Mouse (Mus musculus) forebrain, embryonic 10.5 days (tissue): ENCODE data around the gene Cdh18. TPM values are rescaled to one million over a fixed set of nuclear protein-coding genes. Genes with fewer than 3 reads are reported as not detected.
"Not testable (repeated sequence)": the region's sequence is repeated elsewhere in the genome, so short reads cannot be mapped to it uniquely, and the experiment has no call there.

Experiments
- DNase-seq: peaks from one replicate; pipeline ENCODE4 v3.0.0-alpha.2; 2017; ENCODE audit warnings: low spot score; ENCODE audit errors: extremely low spot score
- H3K27ac ChIP-seq: fragments of 300-500 bp; sonication (generic); 2 replicates; pipeline ENCODE4 v1.5.1; 2016; ENCODE audit warnings: mild to moderate bottlenecking
- H3K27me3 ChIP-seq: fragments of 300-500 bp; sonication (generic); 2 replicates; pipeline ENCODE4 v1.6.1; 2016; ENCODE audit warnings: mild to moderate bottlenecking; ENCODE audit not compliant: poor library complexity, severe bottlenecking
- H3K36me3 ChIP-seq: fragments of 300-500 bp; sonication (generic); replicated peaks from 2 replicates; pipeline ENCODE4 v1.6.1; 2016; ENCODE audit warnings: mild to moderate bottlenecking, moderate library complexity
- H3K4me1 ChIP-seq: fragments of 300-500 bp; sonication (generic); 2 replicates; pipeline ENCODE4 v1.6.1; 2016
- H3K4me3 ChIP-seq: fragments of 300-500 bp; sonication (generic); 2 replicates; pipeline ENCODE4 v1.5.1; 2016; ENCODE audit warnings: mild to moderate bottlenecking, moderate library complexity
- H3K9me3 ChIP-seq: fragments of 300-500 bp; sonication (generic); 2 replicates; pipeline ENCODE4 v1.6.1; 2016; ENCODE audit warnings: mild to moderate bottlenecking, moderate library complexity
- WGBS: fragments of 180-500 bp; shearing (Covaris S2); methylation state at CpG from one replicate; pipeline ENCODE4 v1.1.7; 2016; 5-methylcytosine and 5-hydroxymethylcytosine counted together
- polyA plus RNA-seq: library from polyadenylated mRNA; unstranded; fragments of >200 nt; fragmentation: Nextera tagmentation; extraction: Ambion mirVana; gene quantifications from 2 replicates; pipeline ENCODE4 v1.2.1, GENCODE M21; 2016

Gene Cdh18
- polyA plus RNA-seq, 1 experiment from 2014 or later, result 0.09 TPM

- WGBS, result 86% methylated on average over 5 of the region's 5 CpGs
- no peak overlapping the region for H3K4me3 ChIP-seq
- no peaks in the 10 kb centered on the region for H3K9me3 ChIP-seq
- H3K36me3 ChIP-seq, result no peaks in the 10 kb centered on the region
- no peaks in the 10 kb centered on the region for H3K4me1 ChIP-seq
- H3K27me3 ChIP-seq, result no peaks in the 10 kb centered on the region
- DNase-seq, result no peak
- no peak overlapping the region for H3K27ac ChIP-seq
These were observed 435.8 kb downstream of the Cdh18 start for GRCm38 (mm10) chr15:22984647-22985046.

GRCm38 (mm10) chr15:23016680-23017079, 467.9 kb downstream of the Cdh18 start:
- no peaks in the 10 kb centered on the region for H3K9me3 ChIP-seq
- H3K4me3 ChIP-seq, result no peak overlapping the region
- 92% methylated on average over 5 of the region's 5 CpGs for WGBS
- H3K4me1 ChIP-seq, result peaks cover 4% of the 10 kb centered on the region; the same call in 1 of the 2 replicates
- no peaks in the 10 kb centered on the region for H3K27me3 ChIP-seq
- no peak overlapping the region for H3K27ac ChIP-seq
- H3K36me3 ChIP-seq, result no peaks in the 10 kb centered on the region
- no peak for DNase-seq

DNA sequence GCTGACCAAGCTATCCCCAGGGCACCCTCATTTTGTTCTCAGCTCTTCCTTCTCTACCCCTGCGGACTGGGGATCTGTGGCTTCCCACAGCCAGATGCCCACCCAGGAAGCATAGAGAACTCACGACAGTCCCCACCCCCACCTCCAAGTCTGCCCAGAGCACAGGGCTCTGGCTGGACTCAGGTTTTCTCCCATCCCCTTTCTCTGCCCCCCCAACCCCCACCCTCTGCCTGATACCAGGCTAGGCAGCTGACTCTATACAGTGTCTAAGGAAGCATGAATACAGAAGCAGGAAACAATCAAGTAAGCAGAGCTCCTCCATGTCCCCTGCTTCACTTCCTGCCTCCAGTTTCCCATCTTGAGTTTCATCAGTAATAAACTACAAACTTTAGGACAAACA, 472.3 kb downstream of the Cdh18 start:
- WGBS, result 53% methylated on average over 2 of the region's 2 CpGs
- Histone ChIP-seq H3K27ac (no peak overlapping the region), H3K4me1 (peaks cover 4% of the 10 kb centered on the region; the same call in 1 of the 2 replicates), H3K27me3 (no peaks in the 10 kb centered on the region), H3K9me3 (no peaks in the 10 kb centered on the region), H3K36me3 (no peaks in the 10 kb centered on the region), H3K4me3 (no peak overlapping the region)
- DNase-seq, result no peak

GRCm38 (mm10) chr15:23022635-23023034, 473.8 kb downstream of the Cdh18 start:
- H3K9me3 ChIP-seq, result no peaks in the 10 kb centered on the region
- H3K27me3 ChIP-seq, result no peaks in the 10 kb centered on the region
- no peak overlapping the region for H3K27ac ChIP-seq
- H3K4me3 ChIP-seq, result no peak overlapping the region
- no peak for DNase-seq
- H3K36me3 ChIP-seq, result no peaks in the 10 kb centered on the region
- peaks cover 4% of the 10 kb centered on the region; the same call in 1 of the 2 replicates for H3K4me1 ChIP-seq

DNA sequence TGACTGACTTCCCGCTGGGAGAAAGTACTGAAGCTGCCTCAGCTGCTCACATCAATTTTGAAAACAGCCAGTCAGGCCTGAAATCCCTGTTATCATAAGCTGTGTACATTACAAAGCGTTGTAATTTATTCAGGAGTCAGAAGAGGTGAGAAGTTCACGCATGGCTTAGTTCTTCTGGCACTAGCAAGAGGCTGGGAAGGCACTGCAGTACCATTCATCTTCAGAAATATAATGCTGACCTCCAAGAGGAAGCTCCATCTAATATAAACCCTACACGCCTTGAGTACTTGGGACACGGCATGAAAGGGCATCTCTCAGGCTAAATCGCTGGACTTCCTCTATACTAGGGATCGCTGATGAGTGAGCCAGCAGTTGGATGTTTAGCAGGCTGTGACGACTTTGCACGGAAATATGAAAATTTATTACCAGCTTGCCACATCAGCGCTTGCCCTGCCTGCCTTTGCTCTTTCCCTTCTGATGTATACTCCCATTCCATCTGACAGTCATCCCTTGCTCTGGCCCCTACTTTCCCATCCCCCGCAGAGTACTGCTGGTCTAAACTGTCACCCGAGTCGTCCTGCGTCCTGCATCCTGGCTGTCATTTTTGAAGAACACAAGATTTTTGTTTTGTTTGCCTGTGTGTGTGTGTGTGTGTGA, 486.9 kb downstream of the Cdh18 start:
- DNase-seq, result peak; percentile 26
- H3K27me3 ChIP-seq, result peaks cover 14% of the 10 kb centered on the region
- H3K4me1 ChIP-seq, result peaks cover 16% of the 10 kb centered on the region
- no peaks in the 10 kb centered on the region for H3K36me3 ChIP-seq
- 7% methylated on average over 14 of the region's 14 CpGs for WGBS
- no peak overlapping the region for H3K27ac ChIP-seq
- peak overlapping the region; percentile 54 for H3K4me3 ChIP-seq
- H3K9me3 ChIP-seq, result no peaks in the 10 kb centered on the region

GRCm38 (mm10) chr15:23036208-23037065, 487.6 kb downstream of the Cdh18 start:
- WGBS, result 6% methylated on average over 23 of the region's 23 CpGs
- peaks cover 14% of the 10 kb centered on the region for H3K27me3 ChIP-seq
- peaks cover 16% of the 10 kb centered on the region for H3K4me1 ChIP-seq
- peak overlapping the region; percentile 54 for H3K4me3 ChIP-seq
- no peaks in the 10 kb centered on the region for H3K9me3 ChIP-seq
- DNase-seq, result peak; percentile 69
- no peak overlapping the region for H3K27ac ChIP-seq
- H3K36me3 ChIP-seq, result no peaks in the 10 kb centered on the region

- Histone ChIP-seq H3K4me1 (peaks cover 16% of the 10 kb centered on the region), H3K36me3 (no peaks in the 10 kb centered on the region)
These were observed 488.7 kb downstream of the Cdh18 start for GRCm38 (mm10) chr15:23037561-23037960.

GRCm38 (mm10) chr15:23046127-23046785, 497.4 kb downstream of the Cdh18 start:
- H3K4me1 ChIP-seq, result peaks cover 7% of the 10 kb centered on the region
- no peaks in the 10 kb centered on the region for H3K36me3 ChIP-seq
- DNase-seq, result no peak
- 87% methylated on average over 4 of the region's 4 CpGs for WGBS
- no peak overlapping the region for H3K27ac ChIP-seq
- H3K27me3 ChIP-seq, result no peaks in the 10 kb centered on the region
- no peak overlapping the region for H3K4me3 ChIP-seq
- H3K9me3 ChIP-seq, result no peaks in the 10 kb centered on the region

More at GRCm38 (mm10) chr15:23037561-23037960, 488.7 kb downstream of the Cdh18 start:
- H3K27ac ChIP-seq, result no peak overlapping the region
- no peak overlapping the region for H3K4me3 ChIP-seq
- DNase-seq, result no peak
- peaks cover 14% of the 10 kb centered on the region for H3K27me3 ChIP-seq
- no peaks in the 10 kb centered on the region for H3K9me3 ChIP-seq

DNA sequence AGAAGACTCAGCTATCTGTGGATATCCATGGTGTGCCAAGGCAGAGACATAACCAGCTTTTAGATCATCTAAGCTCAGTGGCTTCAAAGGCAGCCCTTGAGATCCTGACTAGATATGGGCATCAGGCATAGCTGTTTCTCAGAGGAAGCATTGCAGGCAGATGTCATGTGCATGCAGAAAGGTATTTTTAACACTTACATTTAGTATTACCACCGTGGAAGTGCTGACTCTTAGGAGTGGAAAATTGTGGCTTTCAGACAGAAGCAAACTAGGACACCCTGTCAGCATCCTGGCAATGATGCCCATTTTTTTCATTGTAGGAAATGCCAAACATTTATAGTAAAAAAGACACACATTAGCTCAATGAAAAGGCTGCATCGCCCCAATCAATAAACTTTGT, 503.2 kb downstream of the Cdh18 start:
- Histone ChIP-seq H3K27me3 (no peaks in the 10 kb centered on the region), H3K36me3 (no peaks in the 10 kb centered on the region), H3K27ac (no peak overlapping the region), H3K4me3 (no peak overlapping the region), H3K4me1 (no peaks in the 10 kb centered on the region), H3K9me3 (no peaks in the 10 kb centered on the region)
- DNase-seq, result no peak
- WGBS, result 84% methylated on average over 2 of the region's 2 CpGs

DNA sequence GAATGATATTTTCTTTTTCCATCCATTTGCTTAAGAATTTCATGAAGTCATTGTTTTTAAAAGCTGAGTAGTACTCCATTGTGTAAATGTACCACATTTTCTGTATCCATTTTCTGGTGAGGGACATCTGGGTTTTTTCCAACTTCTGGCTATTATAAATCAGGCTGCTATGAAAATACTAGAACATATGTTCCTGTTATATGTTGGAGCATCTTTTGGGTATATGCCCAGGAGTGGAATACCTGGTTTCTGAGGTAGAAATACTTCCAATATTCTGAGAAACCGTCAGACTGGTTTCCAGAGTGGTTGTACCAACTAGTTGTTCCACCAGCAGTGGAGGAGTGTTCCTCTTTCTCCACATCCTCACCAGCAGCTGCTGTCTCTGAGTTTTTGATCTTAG, 536.5 kb downstream of the Cdh18 start:
- not testable (repeated sequence) for H3K4me1 ChIP-seq, H3K27ac ChIP-seq, DNase-seq, H3K4me3 ChIP-seq, H3K27me3 ChIP-seq, H3K9me3 ChIP-seq, H3K36me3 ChIP-seq
- 90% methylated on average over 1 of the region's 1 CpGs for WGBS

- Histone ChIP-seq H3K36me3 (no peaks in the 10 kb centered on the region), H3K27me3 (no peaks in the 10 kb centered on the region), H3K27ac (no peak overlapping the region), H3K9me3 (no peaks in the 10 kb centered on the region), H3K4me3 (no peak overlapping the region), H3K4me1 (no peaks in the 10 kb centered on the region)
- 89% methylated on average over 2 of the region's 2 CpGs for WGBS
- DNase-seq, result no peak
These were observed 538.7 kb downstream of the Cdh18 start for GRCm38 (mm10) chr15:23087535-23087934.

DNA sequence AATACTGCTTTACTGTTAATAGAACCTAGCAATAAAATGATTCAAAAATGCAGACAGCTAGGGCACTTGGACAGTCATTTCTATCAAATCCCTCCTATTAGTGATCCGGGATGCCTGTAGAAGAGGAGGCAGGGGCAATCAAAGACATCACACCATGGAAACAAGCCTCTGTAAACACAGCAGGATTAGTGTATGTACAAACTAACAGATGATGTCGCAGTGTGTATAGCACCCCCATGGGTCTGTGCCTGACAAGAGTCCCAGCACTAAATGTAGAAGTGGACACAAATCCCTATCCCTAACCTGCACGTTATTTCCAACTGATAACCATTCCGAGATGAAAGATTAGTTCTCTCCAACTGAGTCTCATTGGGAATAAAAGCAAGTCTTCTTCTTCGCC, 547.8 kb downstream of the Cdh18 start:
- WGBS, result 89% methylated on average over 5 of the region's 5 CpGs
- Histone ChIP-seq H3K4me3 (no peak overlapping the region), H3K27ac (no peak overlapping the region)

More for the DNA sequence above, 547.8 kb downstream of the Cdh18 start:
- Histone ChIP-seq H3K36me3 (no peaks in the 10 kb centered on the region), H3K9me3 (no peaks in the 10 kb centered on the region), H3K27me3 (no peaks in the 10 kb centered on the region), H3K4me1 (no peaks in the 10 kb centered on the region)
- no peak for DNase-seq
